Mouse (Mus musculus) kidney, postnatal 0 days (tissue): ENCODE results near the gene Fcrl1. TPM values are rescaled to one million over a fixed set of nuclear protein-coding genes. Genes with fewer than 3 reads are reported as not detected.

Source experiments
- ATAC-seq: fragments of 200-750 bp; cut with Nextera tagmentation; replicated peaks from 2 replicates; pipeline ENCODE4 v1.8.0; 2017; ENCODE audit warnings: low read depth, moderate number of reproducible peaks, moderate TSS enrichment, moderate library complexity; ENCODE audit not compliant: low FRiP score
- DNase-seq: peaks from one replicate; pipeline ENCODE4 v3.0.0-alpha.2; 2016; ENCODE audit warnings: low spot score
- H3K27ac ChIP-seq: fragments of 300-500 bp; sonication (generic); 2 replicates; pipeline ENCODE4 v1.5.1; 2014; ENCODE audit warnings: mild to moderate bottlenecking
- H3K27me3 ChIP-seq: fragments of 300-500 bp; sonication (generic); 2 replicates; pipeline ENCODE4 v1.6.1; 2014; ENCODE audit warnings: low read length, mixed read lengths; ENCODE audit not compliant: insufficient read depth
- H3K36me3 ChIP-seq: fragments of 300-500 bp; sonication (generic); 2 replicates; pipeline ENCODE4 v1.6.1; 2014; ENCODE audit warnings: low read length, mixed read lengths; ENCODE audit not compliant: insufficient read depth
- H3K4me1 ChIP-seq: fragments of 300-500 bp; sonication (generic); replicated peaks from 2 replicates; pipeline ENCODE4 v1.6.1; 2014; ENCODE audit warnings: antibody characterized with exemption, low read length, mixed read lengths; ENCODE audit not compliant: insufficient read depth
- H3K4me2 ChIP-seq: fragments of 300-500 bp; sonication (generic); 2 replicates; pipeline ENCODE4 v1.6.1; 2014; ENCODE audit warnings: mild to moderate bottlenecking, low read length, moderate library complexity, mixed read lengths
- H3K4me3 ChIP-seq: fragments of 300-500 bp; sonication (generic); replicated peaks from 2 replicates; pipeline ENCODE4 v1.5.1; 2014; ENCODE audit warnings: low read depth, low read length
- H3K9ac ChIP-seq: fragments of 300-500 bp; sonication (generic); 2 replicates; pipeline ENCODE4 v1.6.1; 2014; ENCODE audit warnings: low read depth, low read length
- H3K9me3 ChIP-seq: fragments of 300-500 bp; sonication (generic); replicated peaks from 2 replicates; pipeline ENCODE4 v1.6.1; 2016; ENCODE audit warnings: low read length, inconsistent platforms, mixed read lengths
- CTCF ChIP-seq: IDR thresholded peaks from 2 replicates; pipeline ENCODE4 v1.5.1; 2016; ENCODE audit warnings: antibody characterized with exemption, low read depth, mild to moderate bottlenecking, moderate library complexity
- WGBS: fragments of 180-500 bp; shearing (Covaris S2); extraction: QIAGEN DNeasy Blood & Tissue Kit; methylation state at CpG from one replicate; pipeline ENCODE4 v1.1.7; 2014; 5-methylcytosine and 5-hydroxymethylcytosine counted together
- polyA plus RNA-seq: library from polyadenylated mRNA; unstranded; fragments of >200 nt; fragmentation: Nextera tagmentation; extraction: Ambion mirVana; gene quantifications from 2 replicates; pipeline ENCODE4 v1.2.1, GENCODE M21; 2015

Fcrl1 gene
- polyA plus RNA-seq, 1 experiment from 2014 or later, result 0.34 TPM

DNA sequence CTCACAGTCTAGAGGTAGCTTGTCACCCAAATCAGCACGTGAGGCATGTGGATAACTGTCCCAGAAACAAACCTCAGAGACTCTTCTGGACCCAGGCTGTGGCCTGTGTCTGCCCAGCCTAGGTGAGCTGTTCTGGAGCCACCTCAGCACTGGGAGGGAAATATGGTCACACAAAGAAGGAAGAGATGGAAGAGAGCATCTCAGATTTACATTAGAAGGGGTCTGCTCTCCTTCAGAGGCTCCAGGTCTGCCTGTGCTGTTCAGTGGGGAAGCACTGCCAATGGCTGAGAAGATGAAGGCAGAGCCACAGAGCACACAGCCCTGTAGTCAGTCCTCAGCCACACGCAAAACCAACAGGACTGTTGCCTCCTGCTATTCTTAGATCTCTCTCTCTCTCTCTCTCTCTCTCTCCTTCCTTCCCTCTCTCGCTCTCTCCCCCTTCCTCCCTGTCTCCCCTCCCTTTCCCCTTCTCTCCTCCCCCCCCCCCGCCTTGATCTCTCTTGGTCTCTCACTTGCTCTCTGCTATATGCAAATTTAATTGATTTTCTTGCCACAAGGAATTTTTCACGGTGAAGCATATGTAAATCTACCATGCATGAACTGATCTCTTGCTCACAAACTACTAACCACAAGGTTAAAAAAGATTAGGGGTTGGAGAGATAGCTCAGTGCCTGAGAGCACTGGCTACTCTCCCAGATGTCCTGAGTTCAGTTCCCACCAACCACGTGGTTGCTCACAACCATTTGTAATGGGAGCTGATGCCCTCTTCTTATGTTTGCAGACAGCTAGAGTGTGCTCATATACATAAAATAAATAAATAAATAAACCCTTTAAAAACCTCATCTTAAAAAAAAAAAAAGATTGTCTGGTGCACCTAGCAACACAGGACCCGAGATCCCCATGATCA is 5.9 kb downstream of the Fcrl1 start:
- DNase-seq (no peak), ATAC-seq (no peak)
- no peaks in the 10 kb centered on the region for H3K4me1 ChIP-seq
- H3K4me2 ChIP-seq, result no peak overlapping the region
- no peak for TF ChIP-seq CTCF
- no peaks in the 10 kb centered on the region for H3K27me3 ChIP-seq
- no peak overlapping the region for H3K27ac ChIP-seq
- H3K4me3 ChIP-seq, result no peak overlapping the region
- H3K9me3 ChIP-seq, result no peaks in the 10 kb centered on the region
- H3K36me3 ChIP-seq, result no peaks in the 10 kb centered on the region
- no peak overlapping the region for H3K9ac ChIP-seq
- 48% methylated on average over 7 of the region's 7 CpGs for WGBS

DNA sequence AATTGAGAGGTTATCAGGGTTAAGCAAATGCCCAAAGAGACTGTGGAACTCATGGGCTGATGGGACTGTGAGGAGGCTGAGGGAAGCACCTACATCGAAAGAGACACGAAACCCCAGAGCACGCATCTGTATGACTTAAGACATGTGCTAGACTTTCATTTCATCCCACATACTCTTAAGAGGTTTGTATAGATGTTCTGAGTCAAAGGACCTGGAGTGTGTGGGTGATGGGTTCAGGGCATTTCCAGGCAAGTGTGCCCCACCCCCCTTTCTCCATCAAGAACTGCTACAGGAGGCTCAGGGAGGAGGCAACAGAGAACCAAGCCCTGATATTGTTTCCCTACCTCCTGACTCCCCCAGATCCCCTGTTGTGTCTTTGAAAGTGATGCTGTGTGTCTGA is 7.1 kb downstream of the Fcrl1 start:
- Histone ChIP-seq H3K27me3 (no peaks in the 10 kb centered on the region), H3K27ac (no peak overlapping the region), H3K4me3 (no peak overlapping the region), H3K36me3 (no peaks in the 10 kb centered on the region), H3K9ac (no peak overlapping the region), H3K9me3 (no peaks in the 10 kb centered on the region), H3K4me1 (no peaks in the 10 kb centered on the region), H3K4me2 (no peak overlapping the region)
- DNase-seq (no peak), ATAC-seq (no peak)
- no peak for TF ChIP-seq CTCF
- WGBS, result 89% methylated on average over 3 of the region's 3 CpGs

- H3K27ac ChIP-seq, result no peak overlapping the region
- TF ChIP-seq CTCF, result no peak
- H3K9me3 ChIP-seq, result no peaks in the 10 kb centered on the region
- no peak overlapping the region for H3K9ac ChIP-seq
- H3K27me3 ChIP-seq, result no peaks in the 10 kb centered on the region
- 77% methylated on average over 9 of the region's 9 CpGs for WGBS
- ATAC-seq, result no peak
- H3K36me3 ChIP-seq, result no peaks in the 10 kb centered on the region
- no peak overlapping the region for H3K4me2 ChIP-seq
- no peaks in the 10 kb centered on the region for H3K4me1 ChIP-seq
- H3K4me3 ChIP-seq, result no peak overlapping the region
- DNase-seq, result no peak
Observed at GRCm38 (mm10) chr3:87385105-87385504, 8.9 kb downstream of the Fcrl1 start.

DNA sequence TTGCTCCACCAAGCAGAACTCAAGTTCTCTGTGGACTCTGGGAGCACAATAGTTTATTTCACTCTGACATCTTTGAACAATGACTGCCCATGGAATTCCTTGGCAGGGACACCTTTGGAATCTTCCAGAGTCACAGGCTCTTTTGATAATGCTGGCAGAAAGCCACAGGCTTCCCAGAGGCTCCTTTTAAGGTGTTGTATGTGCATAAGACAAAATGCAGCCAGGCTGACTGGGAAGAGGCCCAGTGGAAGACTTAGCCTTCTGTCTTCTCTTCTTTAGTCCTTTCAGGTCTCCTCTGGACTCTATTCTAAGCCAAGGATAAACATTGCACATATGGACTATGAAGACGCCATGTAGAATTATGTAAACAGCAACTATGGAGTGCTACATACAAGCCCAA is 14.7 kb downstream of the Fcrl1 start:
- H3K4me1 ChIP-seq, result no peaks in the 10 kb centered on the region
- no peaks in the 10 kb centered on the region for H3K9me3 ChIP-seq
- DNase-seq, result no peak
- H3K9ac ChIP-seq, result no peak overlapping the region
- no peaks in the 10 kb centered on the region for H3K27me3 ChIP-seq
- WGBS, result 88% methylated on average over 1 of the region's 1 CpGs
- H3K4me3 ChIP-seq, result no peak overlapping the region
- no peak for ATAC-seq
- no peak overlapping the region for H3K4me2 ChIP-seq
- TF ChIP-seq CTCF, result no peak
- no peaks in the 10 kb centered on the region for H3K36me3 ChIP-seq
- H3K27ac ChIP-seq, result no peak overlapping the region

DNA sequence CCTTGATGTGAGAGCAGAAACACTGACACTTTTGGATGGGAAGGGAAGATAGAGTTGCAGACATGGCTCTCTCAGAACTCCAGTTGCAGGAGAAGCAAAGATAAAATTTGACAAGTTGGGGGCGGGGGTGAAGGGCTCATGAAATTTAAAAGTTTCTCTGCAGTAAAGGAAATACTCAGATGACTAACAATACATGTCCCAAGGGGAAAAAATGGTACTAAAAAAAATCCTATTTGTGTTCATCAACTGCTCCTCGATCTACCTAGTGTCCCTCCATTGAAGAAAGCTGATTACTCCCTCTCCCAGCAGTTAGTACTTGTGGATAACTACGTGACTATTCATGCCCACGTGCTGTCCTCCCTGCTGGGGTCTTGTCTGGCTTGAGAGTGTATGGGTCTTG is 22.6 kb downstream of the Fcrl1 start:
- no peak overlapping the region for H3K9ac ChIP-seq
- TF ChIP-seq CTCF, result no peak
- ATAC-seq (no peak), DNase-seq (no peak)
- no peaks in the 10 kb centered on the region for H3K36me3 ChIP-seq
- no peak overlapping the region for H3K27ac ChIP-seq
- no peaks in the 10 kb centered on the region for H3K27me3 ChIP-seq
- no peaks in the 10 kb centered on the region for H3K4me1 ChIP-seq
- no peaks in the 10 kb centered on the region for H3K9me3 ChIP-seq
- H3K4me2 ChIP-seq, result no peak overlapping the region
- no peak overlapping the region for H3K4me3 ChIP-seq
- 64% methylated on average over 4 of the region's 4 CpGs for WGBS

DNA sequence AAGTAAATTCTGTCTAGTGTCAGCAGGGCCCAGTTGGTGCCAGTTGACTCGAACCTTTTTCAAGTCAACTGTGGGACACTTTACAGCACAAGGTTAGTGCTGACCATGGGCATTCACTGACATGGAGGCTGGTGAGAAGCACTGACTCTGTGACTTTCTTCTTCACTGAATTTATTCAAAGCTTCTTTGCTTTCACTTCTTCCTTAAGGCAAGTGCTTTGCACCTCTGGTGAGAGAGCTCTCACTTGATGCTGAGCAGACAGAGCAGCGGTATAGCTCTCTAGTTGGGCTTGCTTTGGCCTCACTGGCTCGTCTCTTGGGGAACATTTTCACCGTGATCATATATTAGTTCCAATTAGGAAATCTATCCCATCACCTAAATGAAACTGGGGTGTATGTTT is 23.7 kb downstream of the Fcrl1 start:
- H3K4me1 ChIP-seq, result no peaks in the 10 kb centered on the region
- no peak overlapping the region for H3K4me3 ChIP-seq
- H3K9ac ChIP-seq, result no peak overlapping the region
- no peaks in the 10 kb centered on the region for H3K9me3 ChIP-seq
- ATAC-seq, result no peak
- no peak overlapping the region for H3K4me2 ChIP-seq
- H3K27me3 ChIP-seq, result no peaks in the 10 kb centered on the region
- no peak for TF ChIP-seq CTCF
- no peaks in the 10 kb centered on the region for H3K36me3 ChIP-seq
- no peak for DNase-seq
- no peak overlapping the region for H3K27ac ChIP-seq
- WGBS, result 84% methylated on average over 4 of the region's 4 CpGs

DNA sequence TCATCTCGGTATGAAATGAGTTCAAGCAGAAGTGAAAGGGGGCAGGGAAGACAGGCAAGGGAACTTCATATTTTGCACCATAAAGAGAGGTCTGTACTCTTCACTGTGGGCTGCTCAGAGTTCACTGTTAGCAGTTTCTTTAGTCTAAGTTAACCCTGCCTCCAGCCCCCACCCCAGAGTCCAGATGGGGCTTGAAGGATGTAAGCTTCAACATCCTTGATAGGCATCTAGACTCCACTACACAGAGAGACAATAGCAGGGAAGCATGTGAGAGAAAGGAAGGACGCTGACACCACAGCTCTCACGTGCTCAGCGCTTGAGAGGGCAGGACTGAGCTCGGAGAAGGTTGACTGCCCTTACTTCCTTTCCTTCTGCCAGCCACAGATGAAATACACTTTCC is 25.1 kb downstream of the Fcrl1 start:
- 36% methylated on average over 5 of the region's 5 CpGs for WGBS
- H3K4me2 ChIP-seq, result no peak overlapping the region

More for the DNA sequence above, 25.1 kb downstream of the Fcrl1 start:
- no peaks in the 10 kb centered on the region for H3K9me3 ChIP-seq
- H3K27me3 ChIP-seq, result no peaks in the 10 kb centered on the region
- no peak overlapping the region for H3K9ac ChIP-seq
- H3K4me1 ChIP-seq, result no peaks in the 10 kb centered on the region
- peak; percentile 37 for DNase-seq
- no peak for TF ChIP-seq CTCF
- no peak overlapping the region for H3K27ac ChIP-seq
- H3K36me3 ChIP-seq, result no peaks in the 10 kb centered on the region
- no peak for ATAC-seq
- H3K4me3 ChIP-seq, result no peak overlapping the region
